Comparison of ENCODE assay signal across 8 mouse cellular contexts in genomic region chr2:4918860-4919739, GRCm38 (mm10). TPM values are rescaled to one million over a fixed set of nuclear protein-coding genes. Genes with fewer than 3 reads are reported as not detected.
DNase-seq lines count a peak whose midpoint lies in the region; ATAC-seq lines count a peak whose summit lies in the region.

Gene Phyh (plus strand): TSS chr2:4919019.

- peak within 1 kb of the TSS; percentile 51 for H3K27ac ChIP-seq in embryonic facial prominence, embryonic 12.5 days
- peak within 1 kb of the TSS; percentile 7; the same call in 1 of the 2 replicates for H3K27ac ChIP-seq in midbrain, embryonic 11.5 days (ENCODE audit: low read depth, low read length)

- peak within 1 kb of the TSS; percentile 63 for H3K9ac ChIP-seq in embryonic facial prominence, embryonic 12.5 days
- H3K9ac ChIP-seq in midbrain, embryonic 11.5 days (ENCODE audit: low read length): peak within 1 kb of the TSS; percentile 85

- H3K4me1 ChIP-seq in embryonic facial prominence, embryonic 12.5 days: peaks cover 12% of the 10 kb centered on the region
- peaks cover 4% of the 10 kb centered on the region; the same call in 1 of the 2 replicates for H3K4me1 ChIP-seq in midbrain, embryonic 11.5 days (ENCODE audit: control insufficient read depth, insufficient read depth, low read length)

- whole genome bisulfite sequencing in embryonic facial prominence, embryonic 12.5 days: 5% methylated on average over 35 of the region's 35 CpGs
- WGBS in midbrain, embryonic 11.5 days: 6% methylated on average over 35 of the region's 35 CpGs

- H3K9me3 ChIP-seq in embryonic facial prominence, embryonic 12.5 days: no peaks in the 10 kb centered on the region
- no peaks in the 10 kb centered on the region for H3K9me3 ChIP-seq in midbrain, embryonic 11.5 days (ENCODE audit: control insufficient read depth, low read length)

- H3K4me3 ChIP-seq in embryonic facial prominence, embryonic 12.5 days: peak within 1 kb of the TSS; percentile 46
- H3K4me3 ChIP-seq in midbrain, embryonic 11.5 days (ENCODE audit: low read depth, low read length): peak within 1 kb of the TSS; percentile 49

- H3K4me2 ChIP-seq in embryonic facial prominence, embryonic 12.5 days (replicated peaks): peak within 1 kb of the TSS; percentile 62
- H3K4me2 ChIP-seq in midbrain, embryonic 11.5 days: peak within 1 kb of the TSS; percentile 81

- DNase-seq in adrenal gland, postnatal 25 days: peak; percentile 92
- DNase-seq in heart, adult 11 months: peak; percentile 99
- DNase-seq in kidney, adult 11 months: peak; percentile 94
- DNase-seq in left cerebral cortex, postnatal 4 days: peak; percentile 86
- DNase-seq in midbrain, embryonic 11.5 days (ENCODE audit: low spot score, missing footprints): peak; percentile 95
- peak; percentile 65 for DNase-seq in right cerebral cortex, postnatal 4 days
- peak; percentile 91 for DNase-seq in yolk sac, embryonic 10.5 days (ENCODE audit: low spot score)

- intact Hi-C loops in left cerebral cortex, postnatal 4 days (cut with DNase I): loop anchor here (10.0 kb wide), 1 partner anchor 146 kb away; the partner anchor contains the start of gene Optn

- H3K27me3 ChIP-seq in embryonic facial prominence, embryonic 12.5 days: no peaks in the 10 kb centered on the region
- H3K27me3 ChIP-seq in midbrain, embryonic 11.5 days (ENCODE audit: control insufficient read depth, insufficient read depth, low read length): no peaks in the 10 kb centered on the region

- H3K36me3 ChIP-seq in embryonic facial prominence, embryonic 12.5 days: no peaks in the 10 kb centered on the region
- no peaks in the 10 kb centered on the region for H3K36me3 ChIP-seq in midbrain, embryonic 11.5 days (ENCODE audit: control insufficient read depth, insufficient read depth, low read length)

- ATAC-seq in embryonic facial prominence, embryonic 12.5 days (ENCODE audit: insufficient number of reproducible peaks, insufficient read depth, low FRiP score, low TSS enrichment): peak; percentile 96
- peak; percentile 97 for ATAC-seq in midbrain, embryonic 11.5 days (ENCODE audit: low FRiP score)

RNA-seq across cellular contexts. Expression of gene Phyh, which starts in this region (rescaled TPM):
- total RNA-seq in adrenal gland, postnatal 25 days (2021): 288 and 305 TPM in 2 replicates
- 50.0 and 55.9 TPM in 2 replicates for polyA plus RNA-seq in embryonic facial prominence, embryonic 12.5 days (2016; fragmentation: Nextera tagmentation; extraction: Ambion mirVana)
- total RNA-seq in left cerebral cortex, postnatal 4 days (2021): 10 to 100 TPM; 43.3 to 44.8 TPM
- 44.8 and 48.8 TPM in 2 replicates for polyA plus RNA-seq in midbrain, embryonic 11.5 days (2014; fragmentation: Nextera tagmentation; extraction: Ambion mirVana)

Comparison
In these comparisons a context has a peak if more than half of its experiments do, and no peak if none do; other contexts are left out.
1. Peak in every context shown above with its lines: DNase-seq, ATAC-seq, H3K4me3 ChIP-seq and H3K27ac ChIP-seq.